Mouse (Mus musculus) cerebral cortex, adult 2 months (tissue): ENCODE results near the gene Ifitm5.

Source experiments
- WGBS: fragments of 180-500 bp; shearing (Covaris S2); methylation state at CpG from one replicate; pipeline ENCODE4 v1.1.7; 2018; 5-methylcytosine and 5-hydroxymethylcytosine counted together

Ifitm5 gene

DNA sequence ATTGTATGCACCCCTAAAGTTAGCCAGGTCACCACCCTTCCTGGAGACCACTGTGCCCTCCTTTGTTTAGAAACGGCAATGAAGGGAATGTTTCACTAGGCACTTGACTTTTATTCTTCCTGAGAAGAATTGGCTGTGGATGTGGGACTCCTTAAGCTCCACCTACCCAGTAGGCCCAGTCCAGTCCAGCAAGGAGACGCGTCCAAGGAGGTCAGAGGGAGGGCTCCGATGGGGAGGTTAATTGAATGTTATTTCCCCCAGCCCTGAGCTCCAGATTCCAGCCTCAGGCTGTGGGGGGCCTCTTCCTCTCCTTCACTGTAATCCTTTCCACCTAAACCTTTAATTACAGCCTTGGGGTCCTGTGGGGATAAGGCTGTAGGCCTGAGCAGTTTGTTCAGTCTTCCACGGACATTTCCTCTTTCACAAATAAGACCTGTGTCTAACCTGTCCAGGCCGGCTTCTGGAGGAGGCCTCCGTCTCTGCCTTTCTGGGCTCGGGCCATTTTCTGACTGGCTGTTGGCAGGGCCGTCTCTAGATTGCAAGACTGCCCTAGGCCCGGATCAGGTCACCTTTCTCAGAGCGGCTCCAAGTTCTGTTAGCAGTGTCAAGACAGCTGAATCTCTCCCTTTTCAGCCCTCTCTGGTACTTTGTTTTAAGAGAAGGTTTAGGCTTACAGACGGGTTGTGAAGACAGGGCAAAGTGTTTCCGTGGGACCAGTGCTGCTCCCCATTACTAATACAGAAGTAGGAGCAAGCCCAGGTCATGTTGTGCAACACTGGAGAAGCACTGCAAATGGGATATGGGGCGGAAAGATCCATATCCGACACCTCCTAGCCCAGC lies 47.8 kb downstream of the Ifitm5 start:
- WGBS: 77% methylated on average over 15 of the region's 15 CpGs

DNA sequence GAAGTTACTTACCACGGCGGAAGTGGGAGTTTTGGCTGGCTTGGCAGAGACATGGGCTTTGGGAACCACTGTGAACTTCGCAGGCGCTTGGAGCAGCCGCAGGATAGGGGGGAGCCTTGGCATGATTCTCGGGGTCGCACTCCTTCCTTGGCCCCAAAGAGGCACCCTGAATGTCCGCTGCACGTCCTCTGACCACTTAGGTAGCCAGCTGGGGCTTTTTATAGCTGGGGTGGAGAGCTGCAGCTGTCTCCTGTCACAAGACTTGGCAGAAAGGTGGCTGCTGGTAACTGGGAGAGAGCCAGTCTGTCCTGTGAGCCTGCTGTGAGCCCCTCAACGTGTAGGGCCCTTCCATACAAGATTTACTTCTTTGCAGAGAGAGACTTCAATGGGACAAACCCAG lies 49.9 kb downstream of the Ifitm5 start, which contains the start of gene Cox8b:
Cox8b (minus strand) TSS at position 227 of the 400 bp plus-strand sequence.
- WGBS: 57% methylated on average over 10 of the region's 10 CpGs

DNA sequence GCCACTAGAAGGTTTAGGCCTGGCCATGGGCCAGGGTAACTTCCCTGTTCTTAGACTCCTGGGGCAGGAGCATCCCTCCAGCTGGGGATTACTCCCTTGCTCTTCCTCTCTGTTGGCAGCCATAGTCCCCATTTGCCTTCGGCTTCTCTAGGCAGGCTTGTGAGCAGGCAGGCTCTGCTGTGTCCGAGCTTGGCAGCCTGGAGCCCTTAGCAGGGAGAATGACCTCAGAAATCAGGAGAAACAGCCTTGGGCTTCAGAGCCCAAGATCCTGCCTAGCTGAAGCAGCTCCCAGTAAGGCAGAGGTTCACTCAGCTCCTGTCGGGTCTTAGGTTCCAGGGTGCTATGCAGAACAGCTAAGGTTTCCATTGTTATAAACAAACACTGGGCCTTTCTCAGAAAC lies 51.0 kb downstream of the Ifitm5 start:
- 68% methylated on average over 3 of the region's 3 CpGs for WGBS
